Mouse (Mus musculus) small intestine, adult 2 months (tissue): ENCODE data around the gene Slc9a3r2.

Source experiments
- CTCF ChIP-seq: fragments of 200-500 bp; IDR thresholded peaks from 2 replicates; pipeline ENCODE4 v1.5.1; 2012; ENCODE audit warnings: low read depth, mild to moderate bottlenecking, control low read depth, inconsistent platforms, low read length, moderate library complexity, mixed read lengths; ENCODE audit not compliant: insufficient replicate concordance, insufficient read length; ENCODE audit errors: extremely low read depth
- POLR2A ChIP-seq: fragments of 200-500 bp; IDR thresholded peaks from 2 replicates; pipeline ENCODE4 v1.6.1; 2012; ENCODE audit warnings: low read depth, mild to moderate bottlenecking, control low read depth, inconsistent platforms, low read length, moderate library complexity

DNA sequence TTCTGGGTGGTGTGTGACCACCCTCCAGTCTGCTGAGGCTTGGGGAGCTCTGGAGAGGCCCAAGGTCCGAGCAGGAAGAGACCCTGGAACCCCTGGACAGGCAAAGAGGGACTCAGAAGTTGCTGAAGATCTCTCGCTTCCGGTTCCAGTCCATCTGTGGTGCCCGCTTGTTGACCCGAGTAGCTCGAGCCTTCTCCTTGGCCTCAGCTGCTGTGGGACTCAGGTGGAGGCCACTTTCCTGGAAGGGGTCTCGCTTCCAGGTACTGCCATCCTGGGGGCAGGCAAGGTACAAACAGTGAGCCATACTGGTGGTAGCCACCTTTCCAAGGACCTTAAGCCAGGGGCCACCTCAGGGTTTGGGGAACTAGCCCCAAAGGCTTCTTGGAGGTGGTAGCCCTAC, 10.0 kb downstream of the Slc9a3r2 start:
- TF ChIP-seq CTCF (no peak), POLR2A (no peak)
